Mouse (Mus musculus) right cerebral cortex, adult 2 months (tissue): ENCODE data around the gene Dmkn.

ENCODE experiments used
- DNase-seq, 2 experiments: peaks; one replicate each; pipeline ENCODE4 v3.0.0; 2021 to 2022; ENCODE audit warnings: low spot score in 2 of 2

The Dmkn gene

GRCm38 (mm10) chr7:30761769-30762352 is 1.7 kb upstream of the Dmkn start:
- no peak for DNase-seq

- DNase-seq, result no peak
Observed at GRCm38 (mm10) chr7:30765173-30765572, 1.6 kb downstream of the Dmkn start.

DNA sequence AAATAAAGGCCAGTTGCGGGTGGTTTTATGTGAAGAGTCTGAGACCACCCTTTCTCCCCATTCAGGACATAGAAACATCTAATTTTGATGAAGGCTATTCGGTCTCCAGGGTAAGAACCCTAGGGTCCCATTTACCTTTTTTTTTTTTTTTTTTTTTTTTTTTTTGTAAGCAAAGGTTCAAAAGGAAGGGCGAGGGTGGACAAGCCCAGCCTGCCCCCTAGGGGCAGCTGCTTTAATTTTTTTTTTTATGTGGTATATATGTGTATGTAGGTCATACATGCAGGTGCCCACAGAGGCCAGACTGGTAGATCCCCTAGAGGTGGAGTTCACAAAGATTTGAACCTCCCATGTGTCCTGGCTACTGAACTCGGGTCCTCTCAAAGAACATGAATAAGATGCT is 2.9 kb downstream of the Dmkn start:
- DNase-seq, result no peak

- no peak for DNase-seq
Observed at GRCm38 (mm10) chr7:30769236-30769635, 5.7 kb downstream of the Dmkn start.

DNA sequence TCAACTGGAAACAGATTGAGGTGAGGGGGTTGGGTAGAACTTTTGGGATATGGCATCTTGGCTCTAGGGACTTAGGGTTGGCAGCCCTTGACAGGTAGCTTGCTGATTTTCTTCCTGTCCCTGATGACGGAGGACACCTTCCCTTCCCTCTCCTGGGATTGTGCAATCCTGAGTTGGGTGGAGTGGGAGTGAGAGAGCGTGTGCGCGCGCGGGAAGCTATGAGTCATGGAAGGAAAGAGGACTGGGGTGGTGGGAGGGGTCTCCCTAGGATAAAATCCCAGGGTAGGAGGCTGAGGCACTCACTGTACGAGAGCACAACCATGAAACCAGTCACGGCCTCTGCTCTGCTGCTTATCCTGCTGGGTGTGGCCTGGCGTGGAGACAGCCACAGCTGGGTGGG is 12.5 kb downstream of the Dmkn start:
- peak in 1 of 2 experiments; percentile 23 for DNase-seq

- DNase-seq, result no peak
Observed at GRCm38 (mm10) chr7:30777081-30777579, 13.6 kb downstream of the Dmkn start.

DNA sequence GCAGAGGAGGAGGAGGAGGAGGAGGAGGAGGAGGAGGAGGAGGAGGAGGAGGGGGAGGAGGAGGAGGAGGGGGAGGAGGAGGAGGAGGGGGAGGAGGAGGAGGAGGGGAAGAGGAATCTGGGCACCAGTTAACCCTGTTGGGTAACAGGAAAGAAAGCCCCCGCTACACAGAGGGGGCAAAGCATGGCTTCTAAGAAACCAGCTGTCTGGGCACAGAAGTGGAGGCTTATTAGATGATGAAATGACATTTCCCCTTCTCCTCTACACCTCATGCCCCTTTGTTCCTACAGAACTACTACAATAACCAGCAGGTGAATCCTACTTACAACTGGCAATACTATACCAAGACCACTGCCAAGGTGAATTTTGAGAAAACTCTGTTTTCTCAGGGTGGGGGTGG is 14.4 kb downstream of the Dmkn start:
- no peak for DNase-seq

- no peak for DNase-seq
Observed at GRCm38 (mm10) chr7:30781792-30782191, 18.2 kb downstream of the Dmkn start.

DNA sequence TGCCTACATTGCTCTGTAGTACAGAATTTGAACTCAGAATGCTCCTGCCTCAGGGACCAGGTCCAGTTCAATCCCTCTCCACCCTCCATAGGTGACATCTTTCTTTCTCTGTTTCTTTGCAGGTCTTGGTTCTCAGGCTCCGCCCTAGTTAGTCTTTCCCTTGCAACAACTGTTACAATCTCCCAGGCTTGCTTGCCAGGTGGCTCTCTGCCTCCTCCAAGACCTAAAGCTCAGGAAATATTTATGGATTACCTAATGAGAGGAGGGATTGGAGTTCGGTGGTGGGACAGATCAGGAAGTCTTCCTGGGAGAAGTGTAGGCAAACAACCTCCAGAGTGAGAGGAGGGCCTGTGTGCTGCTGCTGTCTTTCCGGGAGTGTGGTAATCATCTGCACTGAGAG is 19.1 kb downstream of the Dmkn start:
- DNase-seq, result no peak

- no peak for DNase-seq
Observed at GRCm38 (mm10) chr7:30785154-30785553, 21.6 kb downstream of the Dmkn start.

DNA sequence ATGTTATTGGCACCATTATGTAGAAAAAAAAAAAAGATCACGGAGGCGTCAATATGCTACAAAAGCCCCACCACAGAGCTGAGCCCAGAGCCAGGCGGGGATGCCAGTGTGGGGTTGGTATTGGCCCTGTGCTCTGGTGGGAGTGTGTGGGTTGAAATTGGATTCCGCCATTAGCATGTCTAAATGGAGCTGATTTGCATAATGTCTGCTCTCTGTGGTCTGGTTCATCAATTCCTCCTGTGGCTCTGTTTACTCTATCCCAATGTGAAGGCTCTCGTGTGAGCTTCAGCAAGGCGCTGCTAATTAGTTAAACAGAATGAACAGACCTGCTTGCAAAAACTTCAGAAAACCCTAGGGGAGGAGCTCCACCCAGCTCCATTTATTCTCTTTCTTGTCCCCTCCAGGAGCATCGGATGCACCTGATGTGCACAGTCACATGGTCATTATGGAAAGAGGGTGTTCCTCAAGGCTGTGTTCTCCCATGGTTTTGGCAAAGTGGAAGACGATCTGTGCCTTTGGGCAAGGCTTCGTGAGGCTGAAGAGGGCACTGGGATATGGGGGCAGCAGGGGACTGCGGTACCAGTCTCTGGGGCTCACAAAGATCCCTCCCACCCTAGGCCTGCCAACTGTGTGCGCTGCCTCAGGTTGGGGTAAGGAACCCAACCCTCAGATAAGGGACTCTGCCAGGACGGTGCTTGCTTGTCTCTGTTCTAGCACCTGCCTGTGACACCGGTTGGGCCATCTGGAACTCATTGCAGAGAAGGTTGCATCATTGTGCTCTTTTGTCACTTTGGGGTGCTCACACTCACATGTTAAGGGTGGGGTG is 22.4 kb downstream of the Dmkn start:
- DNase-seq, result peak in 1 of 2 experiments; percentile 31

DNA sequence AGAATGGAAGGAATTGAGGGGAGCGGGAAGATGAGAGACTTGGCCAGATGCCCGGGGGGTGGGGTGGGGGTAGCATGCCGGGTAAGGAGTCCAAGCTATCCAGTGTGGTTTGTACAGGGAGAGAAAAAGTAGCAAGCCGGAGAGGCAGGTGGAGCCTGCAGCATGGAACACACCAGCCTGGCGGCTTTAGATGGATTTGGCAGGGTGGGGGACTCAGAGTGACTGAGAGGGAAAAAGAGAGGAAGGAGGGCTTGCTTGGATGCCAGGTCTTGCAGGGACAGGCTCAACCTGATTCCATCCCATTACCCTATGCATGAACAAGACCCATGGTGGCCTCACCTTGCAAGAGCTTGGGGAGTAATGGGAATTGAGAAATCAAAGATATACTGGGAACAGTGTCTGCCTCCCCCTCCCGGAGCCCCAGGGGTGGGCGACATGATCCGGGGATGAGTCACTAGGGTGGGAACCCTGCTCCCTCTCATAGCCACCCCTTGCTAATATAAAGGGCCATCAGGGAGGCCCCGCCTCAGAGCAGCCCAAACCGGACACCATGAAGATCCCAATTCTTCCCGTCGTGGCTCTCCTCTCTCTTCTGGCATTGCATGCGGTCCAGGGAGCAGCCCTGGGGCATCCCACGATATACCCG is 23.9 kb downstream of the Dmkn start, which contains the start of gene Krtdap:
Krtdap (plus strand) TSS at position 520 of the 646 bp plus-strand sequence.
- no peak for DNase-seq

- DNase-seq, result peak in 1 of 2 experiments; percentile 13
Observed at GRCm38 (mm10) chr7:30790141-30790540, 26.6 kb downstream of the Dmkn start.

GRCm38 (mm10) chr7:30791921-30792320 is 28.4 kb downstream of the Dmkn start:
- no peak for DNase-seq

- DNase-seq, result no peak
Observed at GRCm38 (mm10) chr7:30794921-30795320, 31.4 kb downstream of the Dmkn start.

DNA sequence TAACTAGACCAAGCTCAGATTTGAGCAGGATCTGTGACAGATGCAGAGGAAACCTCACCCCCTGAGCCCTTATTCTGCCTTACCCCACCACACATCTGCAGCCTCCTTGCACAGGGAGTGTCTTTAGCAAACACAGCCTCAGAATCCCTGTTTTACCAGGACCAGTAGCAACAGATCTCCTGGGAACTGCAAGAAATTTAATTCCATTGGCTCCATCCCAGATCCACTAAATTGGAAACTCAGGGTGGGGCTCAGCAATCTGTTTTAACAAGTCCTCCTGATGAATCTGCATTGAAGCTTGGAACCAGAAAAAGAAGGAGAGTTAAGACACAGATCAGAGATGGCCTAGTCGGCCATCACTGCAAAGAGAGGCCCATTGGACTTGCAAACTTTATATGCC is 33.2 kb downstream of the Dmkn start:
- DNase-seq, result peak in 1 of 2 experiments; percentile 24

- no peak for DNase-seq
Observed at GRCm38 (mm10) chr7:30800653-30801052, 37.1 kb downstream of the Dmkn start.

GRCm38 (mm10) chr7:30803256-30803655 is 39.7 kb downstream of the Dmkn start:
- no peak for DNase-seq

GRCm38 (mm10) chr7:30804026-30804715 is 40.6 kb downstream of the Dmkn start:
- DNase-seq, result no peak

DNA sequence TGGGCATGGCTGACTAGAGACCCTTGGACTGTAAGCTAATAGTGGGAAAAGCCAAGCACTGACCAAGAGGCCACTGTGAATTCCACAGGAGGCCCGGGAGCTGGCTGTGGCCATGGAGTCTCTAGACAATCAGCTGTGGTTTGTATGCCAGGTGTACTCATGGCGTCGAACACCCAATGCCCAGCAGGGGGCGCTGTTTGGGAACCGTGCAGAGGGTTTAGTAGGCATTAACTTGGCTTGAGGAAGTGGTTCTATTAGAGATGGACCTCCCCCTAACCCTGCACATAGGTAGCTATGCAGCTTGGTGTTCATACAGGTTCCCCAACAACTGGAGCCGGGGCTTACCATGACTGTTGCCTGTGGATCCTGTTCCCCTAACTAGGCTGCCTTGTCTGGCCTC is 42.4 kb downstream of the Dmkn start:
- no peak for DNase-seq

DNA sequence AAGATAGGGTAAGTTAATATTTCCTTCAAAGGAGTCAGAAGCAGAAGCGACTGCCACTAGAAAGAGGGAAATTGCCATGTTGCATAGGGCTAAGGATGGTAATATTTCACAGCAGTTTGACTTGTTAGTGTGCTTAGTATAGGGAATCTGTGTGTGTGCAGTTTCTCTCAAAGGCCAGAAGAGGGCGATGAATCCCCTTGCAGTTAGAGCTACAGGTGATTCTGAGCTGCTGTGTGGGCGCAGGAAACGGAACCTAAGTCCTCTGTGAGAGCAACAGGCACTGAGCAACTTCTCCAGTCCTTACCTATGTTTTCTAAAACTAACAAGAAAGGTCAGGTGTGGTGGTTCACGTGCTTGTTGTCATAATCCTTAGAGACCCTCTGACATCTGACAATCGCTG is 46.8 kb downstream of the Dmkn start:
- DNase-seq, result no peak

DNA sequence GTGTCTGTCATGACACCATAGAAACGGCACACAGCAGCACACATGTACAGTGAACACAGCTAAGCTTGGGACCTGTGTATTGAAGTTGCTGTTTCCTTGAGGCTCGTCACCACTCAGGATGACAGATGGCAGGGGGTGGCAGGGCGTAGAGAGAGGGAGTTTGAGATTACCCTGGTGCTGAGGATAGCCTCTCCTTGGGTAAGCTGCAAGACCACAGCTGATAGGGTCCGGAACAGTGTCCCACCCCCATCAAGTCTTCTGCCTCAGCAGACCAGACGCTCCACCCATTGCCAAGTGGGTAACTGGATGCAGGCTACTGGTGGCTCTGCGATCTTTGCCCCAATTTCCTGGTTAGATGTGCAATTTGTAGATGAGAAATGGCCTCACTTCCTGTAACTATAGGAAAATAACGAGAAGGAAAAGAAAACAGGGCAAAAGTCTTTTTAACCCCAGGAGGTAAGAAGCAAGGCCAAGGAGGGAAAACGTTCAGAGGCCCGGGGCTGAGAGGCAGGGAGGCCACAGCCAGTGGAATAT is 48.3 kb downstream of the Dmkn start:
- DNase-seq, result no peak
